Mouse (Mus musculus) adrenal gland, adult 8-10 months (tissue): ENCODE results near the gene Phactr1. TPM values are rescaled to one million over a fixed set of nuclear protein-coding genes. Genes with fewer than 3 reads are reported as not detected.

Experiments
- DNase-seq: peaks from one replicate; pipeline ENCODE4 v3.0.0; 2022
- total RNA-seq, 4 experiments: library from RNA; stranded (reverse); gene quantifications; 2 replicates each; pipeline ENCODE4 v1.2.4; 2022

Gene Phactr1
- total RNA-seq, 4 experiments from 2014 or later, result 7.6 to 17.8 (median 12.5) TPM

- no peak for DNase-seq
Measured at GRCm38 (mm10) chr13:42878346-42878745, 197.9 kb downstream of the Phactr1 start.

GRCm38 (mm10) chr13:42884033-42884724 is 203.8 kb downstream of the Phactr1 start:
- DNase-seq, result no peak

- no peak for DNase-seq
Measured at GRCm38 (mm10) chr13:42884725-42885115, 204.3 kb downstream of the Phactr1 start.

- no peak for DNase-seq
Measured at GRCm38 (mm10) chr13:42887701-42888100, 207.3 kb downstream of the Phactr1 start.

GRCm38 (mm10) chr13:42889516-42890474 is 209.4 kb downstream of the Phactr1 start:
- DNase-seq, result no peak

GRCm38 (mm10) chr13:42890651-42891050 is 210.2 kb downstream of the Phactr1 start:
- no peak for DNase-seq

- DNase-seq, result no peak
Measured at GRCm38 (mm10) chr13:42894016-42894415, 213.6 kb downstream of the Phactr1 start.

- DNase-seq, result no peak
Measured at GRCm38 (mm10) chr13:42894598-42894997, 214.2 kb downstream of the Phactr1 start.

- DNase-seq, result no peak
Measured at GRCm38 (mm10) chr13:42895980-42896379, 215.6 kb downstream of the Phactr1 start.

GRCm38 (mm10) chr13:42899611-42900010 is 219.2 kb downstream of the Phactr1 start:
- DNase-seq, result no peak

- DNase-seq, result no peak
Measured at GRCm38 (mm10) chr13:42901837-42902236, 221.4 kb downstream of the Phactr1 start.

GRCm38 (mm10) chr13:42902859-42903258 is 222.4 kb downstream of the Phactr1 start:
- no peak for DNase-seq

GRCm38 (mm10) chr13:42905818-42906217 is 225.4 kb downstream of the Phactr1 start:
- no peak for DNase-seq

- no peak for DNase-seq
Measured at GRCm38 (mm10) chr13:42906990-42907389, 226.6 kb downstream of the Phactr1 start.

- DNase-seq, result no peak
Measured at GRCm38 (mm10) chr13:42915081-42915480, 234.7 kb downstream of the Phactr1 start.

- no peak for DNase-seq
Measured at GRCm38 (mm10) chr13:42915851-42916193, 235.4 kb downstream of the Phactr1 start.

GRCm38 (mm10) chr13:42916194-42917033 is 236.0 kb downstream of the Phactr1 start:
- no peak for DNase-seq

- DNase-seq, result no peak
Measured at GRCm38 (mm10) chr13:42917251-42917650, 236.8 kb downstream of the Phactr1 start.

- DNase-seq, result no peak
Measured at GRCm38 (mm10) chr13:42920062-42920461, 239.6 kb downstream of the Phactr1 start.

- DNase-seq, result no peak
Measured at GRCm38 (mm10) chr13:42921769-42922450, 241.5 kb downstream of the Phactr1 start.

GRCm38 (mm10) chr13:42927778-42928177 is 247.4 kb downstream of the Phactr1 start:
- DNase-seq, result no peak
